Comparison of ENCODE assay signal across 9 mouse cellular contexts in the genomic region with DNA sequence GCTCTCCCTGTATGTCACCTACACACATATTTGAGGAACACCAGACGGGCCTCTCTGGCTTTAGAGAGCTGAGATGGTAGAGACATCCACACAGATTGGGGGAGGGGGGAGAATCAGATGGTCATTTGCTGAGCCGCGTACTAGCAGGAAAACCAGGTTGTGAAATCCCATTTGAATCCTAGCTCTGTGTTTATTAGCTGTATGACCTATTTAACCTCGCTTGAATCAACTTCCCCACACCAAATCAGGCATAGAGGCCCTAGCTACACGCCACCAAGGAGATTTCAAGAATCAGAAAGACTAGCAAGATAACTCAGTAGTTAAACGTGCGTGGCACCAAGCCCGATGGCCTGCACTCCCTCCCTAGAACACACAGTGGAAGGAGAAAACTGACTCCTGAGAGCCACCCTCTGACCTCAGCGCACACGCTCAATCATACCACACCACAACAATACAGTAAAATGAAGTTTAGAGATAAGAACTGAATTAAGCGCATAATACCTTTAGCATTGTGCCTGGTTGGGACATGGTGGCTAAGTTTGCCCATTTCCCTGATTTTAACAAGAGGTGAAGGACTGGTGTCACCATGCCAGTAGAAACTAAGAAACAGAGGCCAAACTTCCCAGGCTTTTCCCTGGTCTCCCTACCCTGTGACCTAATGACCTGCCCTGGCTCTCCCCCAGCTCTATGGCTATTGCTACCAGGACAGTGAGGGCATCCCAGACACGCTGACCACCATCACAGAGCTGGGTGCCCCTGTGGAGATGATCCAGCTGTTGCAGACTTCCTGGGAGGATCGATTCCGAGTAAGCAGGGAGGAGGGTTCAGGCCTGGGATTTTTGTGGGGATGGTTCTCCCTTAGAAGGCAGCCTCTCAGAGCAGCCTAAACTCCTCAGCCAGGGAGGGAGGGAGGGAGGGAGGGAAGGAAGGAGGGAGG. TPM values are rescaled to one million over a fixed set of nuclear protein-coding genes. Genes with fewer than 3 reads are reported as not detected.
DNase-seq lines count a peak whose midpoint lies in the region; ATAC-seq lines count a peak whose summit lies in the region.
"Had no signal": no experiment of that assay in that cellular context is flagged by ENCODE, and none has a peak within 500 bp of the region (broad histone marks: within the 10 kb centered on the region; RNA-seq: fewer than 3 reads in every experiment).

No protein-coding gene starts in this region.

- 58% methylated on average over 14 of the region's 14 CpGs for WGBS in embryonic facial prominence, embryonic 12.5 days
- 60% methylated on average over 14 of the region's 14 CpGs for WGBS in hindbrain, embryonic 14.5 days
- WGBS in liver, embryonic 16.5 days (ENCODE audit: insufficient replicate concordance): 53% methylated on average over 14 of the region's 14 CpGs

- peaks cover 44% of the 10 kb centered on the region for H3K36me3 ChIP-seq in embryonic facial prominence, embryonic 12.5 days
- H3K36me3 ChIP-seq in hindbrain, embryonic 14.5 days (replicated peaks; ENCODE audit: control insufficient read depth, insufficient read depth): peaks cover 15% of the 10 kb centered on the region; the same call in 1 of the 2 replicates
- no peaks in the 10 kb centered on the region for H3K36me3 ChIP-seq in liver, embryonic 16.5 days (ENCODE audit: control insufficient read depth, insufficient read depth)

- H3K9me3 ChIP-seq in embryonic facial prominence, embryonic 12.5 days: no peaks in the 10 kb centered on the region
- H3K9me3 ChIP-seq in hindbrain, embryonic 14.5 days (ENCODE audit: control insufficient read depth, low read length): no peaks in the 10 kb centered on the region
- no peaks in the 10 kb centered on the region for H3K9me3 ChIP-seq in liver, embryonic 16.5 days (replicated peaks; ENCODE audit: control insufficient read depth, low read length)

- H3K9ac ChIP-seq in embryonic facial prominence, embryonic 12.5 days: peak overlapping the region; percentile 98; the same call in 1 of the 2 replicates
- peak overlapping the region; percentile 40; the same call in 1 of the 2 replicates for H3K9ac ChIP-seq in hindbrain, embryonic 14.5 days
- no peak overlapping the region for H3K9ac ChIP-seq in liver, embryonic 16.5 days (ENCODE audit: low read depth, low read length)

- peaks cover 49% of the 10 kb centered on the region for H3K4me1 ChIP-seq in embryonic facial prominence, embryonic 12.5 days
- peaks cover 39% of the 10 kb centered on the region for H3K4me1 ChIP-seq in hindbrain, embryonic 14.5 days (replicated peaks; ENCODE audit: control insufficient read depth, insufficient read depth, low read length)
- peaks cover 16% of the 10 kb centered on the region for H3K4me1 ChIP-seq in liver, embryonic 16.5 days (ENCODE audit: control insufficient read depth, low read depth, low read length)

- DNase-seq in adrenal gland, adult 2 months: peak; percentile 52
- DNase-seq in adrenal gland, postnatal 25 days: no peak
- no peak for DNase-seq in hindbrain, embryonic 14.5 days (ENCODE audit: low spot score)
- no peak for DNase-seq in thymus, postnatal 14 days
- DNase-seq in right cerebral cortex, adult 18-20 months: no peak
- no peak for DNase-seq in ovary, postnatal 36 days (ENCODE audit: low spot score)

- peaks cover 8% of the 10 kb centered on the region; the same call in 1 of the 2 replicates for H3K27me3 ChIP-seq in embryonic facial prominence, embryonic 12.5 days
- peaks cover 5% of the 10 kb centered on the region; the same call in 1 of the 2 replicates for H3K27me3 ChIP-seq in hindbrain, embryonic 14.5 days (ENCODE audit: control insufficient read depth, insufficient read depth, low read length)
- peaks cover 23% of the 10 kb centered on the region for H3K27me3 ChIP-seq in liver, embryonic 16.5 days (ENCODE audit: control insufficient read depth, insufficient read depth, low read depth, low read length)

- ATAC-seq in embryonic facial prominence, embryonic 12.5 days (ENCODE audit: insufficient number of reproducible peaks, insufficient read depth, low FRiP score, low TSS enrichment): no peak
- ATAC-seq in hindbrain, embryonic 14.5 days (ENCODE audit: low FRiP score): no peak
- ATAC-seq in liver, embryonic 16.5 days (ENCODE audit: low read depth): no peak

- peak overlapping the region; percentile 88 for H3K4me2 ChIP-seq in embryonic facial prominence, embryonic 12.5 days (replicated peaks)
- peak overlapping the region; percentile 94 for H3K4me2 ChIP-seq in hindbrain, embryonic 14.5 days (replicated peaks)
- no peak overlapping the region for H3K4me2 ChIP-seq in liver, embryonic 16.5 days (ENCODE audit: low read depth, low read length)

- H3K27ac ChIP-seq in embryonic facial prominence, embryonic 12.5 days: peak overlapping the region; percentile 58; the same call in 1 of the 2 replicates
- no peak overlapping the region for H3K27ac ChIP-seq in hindbrain, embryonic 14.5 days
- peak overlapping the region; percentile 55 for H3K27ac ChIP-seq in liver, embryonic 16.5 days (ENCODE audit: low read length)

- peak overlapping the region; percentile 80 for H3K4me3 ChIP-seq in embryonic facial prominence, embryonic 12.5 days
- no peak overlapping the region for H3K4me3 ChIP-seq in hindbrain, embryonic 14.5 days (replicated peaks; ENCODE audit: low read length)
- no peak overlapping the region for H3K4me3 ChIP-seq in liver, embryonic 16.5 days (ENCODE audit: low read depth, low read length)

RNA-seq across cellular contexts. Expression of a gene that starts 4.5 kb away (rescaled TPM):
- 10 to 100 TPM; 48.7 to 77.8 TPM for total RNA-seq in adrenal gland, adult 2 months (2021)
- polyA plus RNA-seq in adrenal gland, adult 2 months (2012; rRNA removed): 437 and 633 TPM in 2 replicates
- 137 and 154 TPM in 2 replicates for total RNA-seq in adrenal gland, postnatal 25 days (2021)
- polyA plus RNA-seq in embryonic facial prominence, embryonic 12.5 days (2016; fragmentation: Nextera tagmentation; extraction: Ambion mirVana): 27.3 and 32.6 TPM in 2 replicates
- polyA plus RNA-seq in hindbrain, embryonic 14.5 days (2014; fragmentation: Nextera tagmentation; extraction: Ambion mirVana): 5.5 and 7.5 TPM in 2 replicates
- polyA plus RNA-seq in liver, embryonic 16.5 days (2015; fragmentation: Nextera tagmentation; extraction: Ambion mirVana): 1.7 and 2.5 TPM in 2 replicates
- total RNA-seq: megakaryocyte-erythroid progenitor cell, adult 5-6 weeks had no signal

Comparison
In these comparisons a context has a peak if more than half of its experiments do, and no peak if none do; other contexts are left out.
1. RNA of a gene that starts 4.5 kb away (polyA plus RNA-seq): 437 to 633 TPM in adrenal gland, adult 2 months; 27.3 to 32.6 TPM in embryonic facial prominence, embryonic 12.5 days, 5.5 to 7.5 TPM in hindbrain, embryonic 14.5 days and 1.7 to 2.5 TPM in liver, embryonic 16.5 days; every median in the first group is over 10 times any median in the second.